Mouse (Mus musculus): ENCODE measurements around the gene Sorcs2. TPM values are rescaled to one million over a fixed set of nuclear protein-coding genes. Genes with fewer than 3 reads are reported as not detected.

Sorcs2 gene
- polyA plus RNA-seq, 1 experiment from 2014 or later = 12.9 TPM

- Histone ChIP-seq H3K27ac (no peak overlapping the region), H3K4me2 (replicated peaks) (no peak overlapping the region), H3K9ac (no peak overlapping the region), H3K9me3 (no peaks in the 10 kb centered on the region), H3K4me3 (no peak overlapping the region), H3K4me1 (0 out of 2 replicates have a peak, but pooled peaks cover 5% of the 10 kb centered on the region), H3K36me3 (no peaks in the 10 kb centered on the region), H3K27me3 (no peaks in the 10 kb centered on the region)
- no peak for ATAC-seq (ENCODE audit: insufficient number of reproducible peaks, insufficient read depth, low FRiP score, low TSS enrichment)
- 52% methylated on average over 8 of the region's 8 CpGs for WGBS
These were observed 211.5 kb downstream of the Sorcs2 start for GRCm38 (mm10) chr5:36186294-36187053.

DNA sequence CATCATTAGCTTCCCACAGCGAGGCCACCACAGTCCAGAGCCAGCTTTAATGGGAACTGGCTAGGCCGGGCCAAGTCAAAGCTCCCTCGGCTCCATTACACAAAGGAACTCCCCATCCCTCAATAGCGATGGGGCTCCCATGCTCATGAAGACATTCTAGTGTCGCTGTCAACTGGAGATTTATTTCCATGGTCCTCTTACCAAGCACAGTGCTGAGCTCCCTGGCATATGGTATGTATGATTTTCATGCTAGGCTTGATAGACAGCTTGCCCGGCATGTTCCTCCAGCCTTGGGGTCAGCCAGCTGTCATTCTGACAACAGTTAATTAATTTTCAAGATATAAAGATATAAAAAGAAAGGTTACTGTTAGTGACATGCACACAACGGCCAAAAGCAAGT, 215.6 kb downstream of the Sorcs2 start:
- no peak overlapping the region for H3K9ac ChIP-seq
- no peaks in the 10 kb centered on the region for H3K9me3 ChIP-seq

GRCm38 (mm10) chr5:36179708-36180107, 218.2 kb downstream of the Sorcs2 start:
- Histone ChIP-seq H3K4me1 (0 out of 2 replicates have a peak, but pooled peaks cover 3% of the 10 kb centered on the region), H3K9ac (no peak overlapping the region), H3K4me2 (replicated peaks) (no peak overlapping the region), H3K36me3 (no peaks in the 10 kb centered on the region), H3K27ac (no peak overlapping the region), H3K4me3 (no peak overlapping the region), H3K27me3 (no peaks in the 10 kb centered on the region), H3K9me3 (no peaks in the 10 kb centered on the region)
- ATAC-seq (ENCODE audit: insufficient number of reproducible peaks, insufficient read depth, low FRiP score, low TSS enrichment) = no peak
- 85% methylated on average over 5 of the region's 5 CpGs for WGBS

More for the DNA sequence above, 215.6 kb downstream of the Sorcs2 start:
- no peaks in the 10 kb centered on the region for H3K36me3 ChIP-seq
- no peaks in the 10 kb centered on the region for H3K27me3 ChIP-seq
- ATAC-seq (ENCODE audit: insufficient number of reproducible peaks, insufficient read depth, low FRiP score, low TSS enrichment) = no peak
- WGBS = 85% methylated on average over 7 of the region's 7 CpGs
- no peak overlapping the region for H3K4me3 ChIP-seq
- H3K4me1 ChIP-seq = no peaks in the 10 kb centered on the region
- no peak overlapping the region for H3K4me2 ChIP-seq (replicated peaks)
- H3K27ac ChIP-seq = no peak overlapping the region

DNA sequence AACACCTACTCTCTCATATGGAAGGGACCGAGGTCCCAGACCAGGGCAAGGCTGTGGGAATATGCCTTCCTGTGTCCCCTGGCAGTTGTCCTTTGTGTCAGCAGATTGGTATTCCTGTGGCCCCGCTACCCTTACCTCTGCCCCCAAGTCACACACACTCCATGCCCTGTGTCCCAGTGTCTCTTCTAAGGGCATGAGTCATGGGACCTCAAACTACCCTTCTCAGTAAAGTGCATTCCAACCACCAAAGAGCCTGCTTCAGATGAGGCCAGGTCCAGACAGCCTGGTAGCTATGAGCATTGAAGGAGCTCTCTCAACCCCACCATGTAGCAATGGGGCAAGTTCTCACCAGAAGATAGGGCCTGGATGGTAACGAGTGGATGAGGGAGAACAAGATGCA, 219.2 kb downstream of the Sorcs2 start:
- no peaks in the 10 kb centered on the region for H3K9me3 ChIP-seq
- H3K27me3 ChIP-seq = no peaks in the 10 kb centered on the region
- H3K36me3 ChIP-seq = no peaks in the 10 kb centered on the region
- no peak overlapping the region for H3K4me3 ChIP-seq
- H3K9ac ChIP-seq = no peak overlapping the region
- H3K4me2 ChIP-seq (replicated peaks) = no peak overlapping the region
- WGBS = 93% methylated on average over 3 of the region's 3 CpGs
- no peak overlapping the region for H3K27ac ChIP-seq
- H3K4me1 ChIP-seq = 0 out of 2 replicates have a peak, but pooled peaks cover 7% of the 10 kb centered on the region
- ATAC-seq (ENCODE audit: insufficient number of reproducible peaks, insufficient read depth, low FRiP score, low TSS enrichment) = no peak

DNA sequence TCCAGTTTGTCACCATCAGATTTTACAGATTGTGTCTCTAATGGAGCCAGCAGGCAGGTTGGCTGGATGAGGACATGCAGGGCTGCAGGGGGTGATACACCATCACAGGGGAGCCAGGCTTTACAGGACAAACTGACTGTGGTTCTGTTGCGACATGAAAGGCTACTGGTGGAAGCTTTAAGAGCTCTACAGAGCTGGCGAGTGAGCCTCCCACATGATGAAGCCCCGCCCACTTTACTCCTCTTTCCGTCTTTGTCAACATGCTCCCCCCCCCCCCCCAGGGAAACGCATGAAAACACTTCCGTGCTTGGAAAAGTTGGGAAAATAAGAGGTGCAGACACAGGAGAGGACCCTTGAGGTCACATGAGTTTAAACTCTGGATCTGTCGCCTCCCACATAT, 219.7 kb downstream of the Sorcs2 start:
- H3K4me1 ChIP-seq = 0 out of 2 replicates have a peak, but pooled peaks cover 7% of the 10 kb centered on the region
- H3K9me3 ChIP-seq = no peaks in the 10 kb centered on the region
- WGBS = 61% methylated on average over 7 of the region's 7 CpGs
- ATAC-seq (ENCODE audit: insufficient number of reproducible peaks, insufficient read depth, low FRiP score, low TSS enrichment) = no peak
- H3K27ac ChIP-seq = no peak overlapping the region
- H3K4me2 ChIP-seq (replicated peaks) = no peak overlapping the region
- no peaks in the 10 kb centered on the region for H3K27me3 ChIP-seq
- H3K36me3 ChIP-seq = no peaks in the 10 kb centered on the region
- no peak overlapping the region for H3K9ac ChIP-seq
- no peak overlapping the region for H3K4me3 ChIP-seq

- 90% methylated on average over 4 of the region's 4 CpGs for WGBS
- ATAC-seq (ENCODE audit: insufficient number of reproducible peaks, insufficient read depth, low FRiP score, low TSS enrichment) = no peak
- H3K27ac ChIP-seq = no peak overlapping the region
- H3K4me3 ChIP-seq = no peak overlapping the region
- H3K27me3 ChIP-seq = no peaks in the 10 kb centered on the region
- 0 out of 2 replicates have a peak, but pooled peaks cover 7% of the 10 kb centered on the region for H3K4me1 ChIP-seq
- no peaks in the 10 kb centered on the region for H3K9me3 ChIP-seq
- no peak overlapping the region for H3K4me2 ChIP-seq (replicated peaks)
- H3K9ac ChIP-seq = no peak overlapping the region
- H3K36me3 ChIP-seq = no peaks in the 10 kb centered on the region
These were observed 221.1 kb downstream of the Sorcs2 start for GRCm38 (mm10) chr5:36176873-36177272.

GRCm38 (mm10) chr5:36176409-36176808, 221.5 kb downstream of the Sorcs2 start:
- Histone ChIP-seq H3K27me3 (no peaks in the 10 kb centered on the region), H3K36me3 (no peaks in the 10 kb centered on the region), H3K4me1 (0 out of 2 replicates have a peak, but pooled peaks cover 7% of the 10 kb centered on the region), H3K4me3 (no peak overlapping the region), H3K9me3 (no peaks in the 10 kb centered on the region), H3K9ac (no peak overlapping the region), H3K4me2 (replicated peaks) (no peak overlapping the region), H3K27ac (no peak overlapping the region)
- ATAC-seq (ENCODE audit: insufficient number of reproducible peaks, insufficient read depth, low FRiP score, low TSS enrichment) = no peak
- 90% methylated on average over 11 of the region's 11 CpGs for WGBS

DNA sequence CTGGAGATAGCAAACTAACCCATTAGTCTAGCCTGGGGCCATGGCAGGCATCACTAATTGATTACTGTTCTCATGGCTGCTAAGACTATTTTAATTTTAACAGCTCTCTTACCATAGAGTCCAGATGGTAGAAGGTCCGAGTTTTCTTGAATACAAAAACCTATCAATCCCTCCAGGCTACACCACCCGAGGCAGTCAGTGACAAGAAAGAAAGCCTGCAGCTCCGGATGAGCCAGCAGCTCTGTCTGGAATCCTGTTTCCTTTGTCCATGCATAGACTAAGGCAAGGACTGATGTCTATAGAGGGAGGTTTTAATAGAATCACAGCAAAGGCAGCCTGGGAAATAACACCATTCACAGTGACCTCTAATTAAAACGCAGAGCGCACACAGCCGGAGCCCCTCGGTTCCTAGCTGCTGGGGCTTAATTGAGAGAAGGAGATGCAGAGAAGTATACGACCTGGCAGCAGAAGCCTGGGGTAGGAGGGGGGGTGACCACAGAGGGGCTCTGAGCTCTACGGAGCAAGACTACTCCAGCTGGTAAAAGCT, 223.3 kb downstream of the Sorcs2 start:
- Histone ChIP-seq H3K4me1 (0 out of 2 replicates have a peak, but pooled peaks cover 7% of the 10 kb centered on the region), H3K9me3 (no peaks in the 10 kb centered on the region), H3K36me3 (no peaks in the 10 kb centered on the region), H3K4me3 (no peak overlapping the region), H3K4me2 (replicated peaks) (no peak overlapping the region), H3K9ac (no peak overlapping the region), H3K27me3 (no peaks in the 10 kb centered on the region), H3K27ac (no peak overlapping the region)
- 21% methylated on average over 9 of the region's 9 CpGs for WGBS
- ATAC-seq (ENCODE audit: insufficient number of reproducible peaks, insufficient read depth, low FRiP score, low TSS enrichment) = no peak

GRCm38 (mm10) chr5:36168963-36169650, 228.8 kb downstream of the Sorcs2 start:
- Histone ChIP-seq H3K27ac (no peak overlapping the region), H3K36me3 (no peaks in the 10 kb centered on the region), H3K4me1 (no peaks in the 10 kb centered on the region), H3K9ac (no peak overlapping the region), H3K9me3 (no peaks in the 10 kb centered on the region), H3K4me3 (no peak overlapping the region), H3K4me2 (replicated peaks) (no peak overlapping the region), H3K27me3 (no peaks in the 10 kb centered on the region)
- no peak for ATAC-seq (ENCODE audit: insufficient number of reproducible peaks, insufficient read depth, low FRiP score, low TSS enrichment)
- 76% methylated on average over 14 of the region's 14 CpGs for WGBS

GRCm38 (mm10) chr5:36166346-36167013, 231.5 kb downstream of the Sorcs2 start:
- no peaks in the 10 kb centered on the region for H3K36me3 ChIP-seq
- H3K4me3 ChIP-seq = no peak overlapping the region
- H3K4me1 ChIP-seq = no peaks in the 10 kb centered on the region
- H3K27me3 ChIP-seq = no peaks in the 10 kb centered on the region
- ATAC-seq (ENCODE audit: insufficient number of reproducible peaks, insufficient read depth, low FRiP score, low TSS enrichment) = no peak
- H3K27ac ChIP-seq = no peak overlapping the region
- no peaks in the 10 kb centered on the region for H3K9me3 ChIP-seq
- 69% methylated on average over 6 of the region's 6 CpGs for WGBS
- H3K4me2 ChIP-seq (replicated peaks) = no peak overlapping the region
- no peak overlapping the region for H3K9ac ChIP-seq

DNA sequence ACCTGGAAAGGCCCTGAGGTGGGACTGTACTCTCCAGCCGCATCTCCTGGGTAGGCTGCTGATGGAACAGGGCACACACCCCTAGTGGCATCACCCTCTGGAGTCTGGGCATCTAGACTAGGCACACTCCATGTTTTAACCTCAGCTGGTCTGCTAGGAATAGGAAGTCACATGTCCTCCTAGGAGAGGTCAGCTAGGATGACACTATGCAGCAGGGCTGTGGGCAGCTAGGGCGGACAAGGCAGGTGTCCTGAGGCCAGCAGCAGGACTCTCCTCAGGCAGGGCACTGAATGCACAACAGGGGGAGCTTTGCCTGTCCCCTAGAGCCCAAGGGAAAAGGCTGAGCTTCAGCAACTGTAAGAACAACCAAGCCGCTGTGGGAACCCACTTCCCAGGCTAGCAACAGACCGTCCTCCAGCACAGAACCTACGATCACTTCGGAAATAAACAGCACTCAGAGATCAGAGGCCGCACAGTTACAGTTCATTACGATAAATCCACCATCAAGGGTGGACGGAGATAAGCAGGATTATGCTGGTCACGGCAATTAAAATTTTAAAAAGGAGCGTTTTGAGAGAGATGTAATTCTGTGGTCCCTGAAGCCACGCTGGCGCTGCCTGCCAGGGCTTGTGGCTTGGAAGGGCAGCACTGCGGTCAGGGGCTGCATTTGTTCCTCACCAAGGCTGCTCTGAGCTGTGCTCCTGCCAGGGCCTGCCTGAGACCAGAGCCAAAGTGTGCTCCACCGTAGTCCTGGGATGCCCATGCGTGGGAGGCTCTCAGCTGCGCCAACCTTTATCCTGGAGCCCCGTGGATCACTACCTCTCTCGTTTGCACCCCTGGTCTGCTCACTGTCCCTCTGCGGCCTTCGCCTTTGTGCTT, 232.3 kb downstream of the Sorcs2 start:
- no peak overlapping the region for H3K4me2 ChIP-seq (replicated peaks)
- no peak overlapping the region for H3K4me3 ChIP-seq
- no peaks in the 10 kb centered on the region for H3K27me3 ChIP-seq
- 79% methylated on average over 21 of the region's 21 CpGs for WGBS
- H3K4me1 ChIP-seq = no peaks in the 10 kb centered on the region
- no peak overlapping the region for H3K27ac ChIP-seq
- no peaks in the 10 kb centered on the region for H3K9me3 ChIP-seq
- H3K36me3 ChIP-seq = no peaks in the 10 kb centered on the region
- no peak overlapping the region for H3K9ac ChIP-seq
- no peak for ATAC-seq (ENCODE audit: insufficient number of reproducible peaks, insufficient read depth, low FRiP score, low TSS enrichment)
